Comparison of ENCODE assay signal across 21 mouse cellular contexts in genomic region chr8:107186659-107187390, GRCm38 (mm10). TPM values are rescaled to one million over a fixed set of nuclear protein-coding genes. Genes with fewer than 3 reads are reported as not detected.
DNase-seq lines count a peak whose midpoint lies in the region; ATAC-seq and TF ChIP-seq lines count a peak whose summit lies in the region.
"Had no signal": no experiment of that assay in that cellular context is flagged by ENCODE, and none has a peak within 500 bp of the region (broad histone marks: within the 10 kb centered on the region; RNA-seq: fewer than 3 reads in every experiment).

No protein-coding gene starts in this region.

- no peak overlapping the region for H3K4me3 ChIP-seq in gastrocnemius, adult 2 months
- H3K4me3 ChIP-seq in layer of hippocampus, adult 2 months, result no peak overlapping the region
- H3K4me3 ChIP-seq in midbrain, embryonic 13.5 days (replicated peaks), result no peak overlapping the region
- H3K4me3 ChIP-seq: embryonic facial prominence, embryonic 12.5 days; erythroblast, embryonic 14.5 days had no signal

- no peak for ATAC-seq in midbrain, embryonic 13.5 days
- ATAC-seq: forebrain, embryonic 14.5 days; hindbrain, embryonic 16.5 days; midbrain, embryonic 16.5 days; Patski had no signal

- WGBS in midbrain, embryonic 13.5 days, result 82% methylated on average over 15 of the region's 15 CpGs

- H3K36me3 ChIP-seq in midbrain, embryonic 13.5 days, result peaks cover 43% of the 10 kb centered on the region

- no peaks in the 10 kb centered on the region for H3K4me1 ChIP-seq in midbrain, embryonic 13.5 days (replicated peaks)
- H3K4me1 ChIP-seq: embryonic facial prominence, embryonic 12.5 days had no signal

- H3K27ac ChIP-seq in gastrocnemius, adult 2 months, result peak overlapping the region; percentile 58
- H3K27ac ChIP-seq in layer of hippocampus, adult 2 months, result peak overlapping the region; percentile 67; the same call in 1 of the 2 replicates
- no peak overlapping the region for H3K27ac ChIP-seq in midbrain, embryonic 13.5 days
- H3K27ac ChIP-seq: embryonic facial prominence, embryonic 12.5 days had no signal

- no peak overlapping the region for H3K4me2 ChIP-seq in midbrain, embryonic 13.5 days (replicated peaks)
- H3K4me2 ChIP-seq: embryonic facial prominence, embryonic 12.5 days; heart, embryonic 11.5 days had no signal

- DNase-seq in gastrocnemius, adult 2 months, result peak; percentile 47
- DNase-seq in gastrocnemius, postnatal 14 days, result no peak
- DNase-seq in layer of hippocampus, adult 2 months (ENCODE audit: low spot score in 2 of 2), result no peak
- no peak for DNase-seq in layer of hippocampus, adult 9-11 months
- DNase-seq in fat pad, adult 2 months (ENCODE audit: extremely low read depth, low read depth, low spot score), result peak; percentile 25
- peak; percentile 63 for DNase-seq in skeletal muscle tissue, adult 2 months (ENCODE audit: low read depth, low spot score)
- DNase-seq: adrenal gland, postnatal 36 days; cerebellum, adult 11-12 months; cerebellum, postnatal 10 days; kidney, adult 18-20 months; lung, postnatal 4 days; right cerebral cortex, postnatal 14 days; spleen, adult 18-20 months had no signal

- H3K27me3 ChIP-seq in midbrain, embryonic 13.5 days, result no peaks in the 10 kb centered on the region
- H3K27me3 ChIP-seq: embryonic facial prominence, embryonic 12.5 days; Patski had no signal

- TF ChIP-seq CTCF in gastrocnemius, adult 2 months (IDR thresholded peaks at IDR 0.05), result no peak
- TF ChIP-seq CTCF in layer of hippocampus, adult 2 months (conservative IDR thresholded peaks at IDR 0.05), result no peak

- H3K9me3 ChIP-seq in midbrain, embryonic 13.5 days, result no peaks in the 10 kb centered on the region
- H3K9me3 ChIP-seq: embryonic facial prominence, embryonic 12.5 days had no signal

- intact Hi-C loops in gastrocnemius, adult 2 months (cut with DNase I), result no loop called here
- intact Hi-C loops in gastrocnemius, postnatal 14 days (cut with DNase I; ENCODE audit: low total_unique reads), result no loop called here

- no peak overlapping the region for H3K9ac ChIP-seq in midbrain, embryonic 13.5 days (replicated peaks)
- H3K9ac ChIP-seq: embryonic facial prominence, embryonic 12.5 days had no signal

RNA-seq across cellular contexts. Expression of gene Cyb5b, which starts 36.4 kb away (rescaled TPM):
- total RNA-seq in gastrocnemius, adult 2 months (2021), result 10 to 100 TPM; 33.2 to 36.3 TPM
- 10 to 100 TPM; 21.9 to 25.3 TPM for total RNA-seq in gastrocnemius, postnatal 14 days (2021)
- 100 to 1,000 TPM; 103 to 104 TPM for total RNA-seq in layer of hippocampus, adult 2 months (2021)
- 114 and 116 TPM in 2 replicates for polyA plus RNA-seq in midbrain, embryonic 13.5 days (2015; fragmentation: Nextera tagmentation; extraction: Ambion mirVana)

Comparison
In these comparisons a context has a peak if more than half of its experiments do, and no peak if none do; other contexts are left out.
1. DNase-seq: peak in gastrocnemius, adult 2 months (single experiment), fat pad, adult 2 months (single experiment) and skeletal muscle tissue, adult 2 months (single experiment); none in gastrocnemius, postnatal 14 days (single experiment), layer of hippocampus, adult 2 months (0 of 2) and layer of hippocampus, adult 9-11 months (single experiment).